Mouse (Mus musculus) gastrocnemius, postnatal 4 days (tissue): ENCODE results near the gene Hist1h2ab. TPM values are rescaled to one million over a fixed set of nuclear protein-coding genes. Genes with fewer than 3 reads are reported as not detected.

Source experiments
- DNase-seq, 2 experiments: peaks; one replicate each; pipeline ENCODE4 v3.0.0; 2021 to 2022; ENCODE audit warnings: low spot score in 2 of 2, mixed read lengths in 2 of 2
- total RNA-seq, 2 experiments: library from RNA; stranded (reverse); gene quantifications; 2 replicates each; pipeline ENCODE4 v1.2.3; 2021

Hist1h2ab gene
- total RNA-seq, 2 experiments from 2014 or later, result 390 to 456 TPM

GRCm38 (mm10) chr13:23752742-23753172 is 1.8 kb downstream of the Hist1h2ab start:
- no peak for DNase-seq

GRCm38 (mm10) chr13:23753314-23754078 is 2.6 kb downstream of the Hist1h2ab start:
- no peak for DNase-seq

- no peak for DNase-seq
Observed at GRCm38 (mm10) chr13:23755000-23755399, 4.1 kb downstream of the Hist1h2ab start.

- peak; percentile 56 to 81 for DNase-seq
Observed at GRCm38 (mm10) chr13:23756790-23757189, 5.9 kb downstream of the Hist1h2ab start, which contains the start of gene Hist1h4b. Hist1h4b (plus strand) TSS chr13:23757013.

GRCm38 (mm10) chr13:23757211-23757773 is 6.4 kb downstream of the Hist1h2ab start:
- DNase-seq, result no peak

- no peak for DNase-seq
Observed at GRCm38 (mm10) chr13:23757921-23758320, 7.0 kb downstream of the Hist1h2ab start.

- DNase-seq, result no peak
Observed at GRCm38 (mm10) chr13:23759251-23759771, 8.4 kb downstream of the Hist1h2ab start.

- DNase-seq, result no peak
Observed at GRCm38 (mm10) chr13:23759916-23760239, 9.0 kb downstream of the Hist1h2ab start.

GRCm38 (mm10) chr13:23760240-23760971 is 9.5 kb downstream of the Hist1h2ab start:
- DNase-seq, result no peak

GRCm38 (mm10) chr13:23760972-23761864 is 10.3 kb downstream of the Hist1h2ab start, which contains the start of gene Hist1h4a:
Hist1h4a (minus strand) TSS chr13:23761230.
- peak; percentile 97 to 98 for DNase-seq

GRCm38 (mm10) chr13:23761871-23762821 is 11.2 kb downstream of the Hist1h2ab start, which contains the start of gene Hist1h3a:
Hist1h3a (minus strand) TSS chr13:23762386.
- DNase-seq, result peak in 1 of 2 experiments; percentile 54

- DNase-seq, result no peak
Observed at GRCm38 (mm10) chr13:23763242-23763585, 12.3 kb downstream of the Hist1h2ab start.

- DNase-seq, result peak; percentile 64 to 85
Observed at GRCm38 (mm10) chr13:23763586-23764323, 12.8 kb downstream of the Hist1h2ab start, which contains the start of gene Hist1h1a. Hist1h1a (plus strand) TSS chr13:23763666.

- DNase-seq, result no peak
Observed at GRCm38 (mm10) chr13:23764324-23765171, 13.6 kb downstream of the Hist1h2ab start.

GRCm38 (mm10) chr13:23765172-23765513 is 14.2 kb downstream of the Hist1h2ab start:
- no peak for DNase-seq

- no peak for DNase-seq
Observed at GRCm38 (mm10) chr13:23766772-23767171, 15.8 kb downstream of the Hist1h2ab start.

- DNase-seq, result no peak
Observed at GRCm38 (mm10) chr13:23768834-23769397, 18.0 kb downstream of the Hist1h2ab start.
